Mouse (Mus musculus): ENCODE measurements around the gene Ppp1r13l.

Ppp1r13l gene

DNA sequence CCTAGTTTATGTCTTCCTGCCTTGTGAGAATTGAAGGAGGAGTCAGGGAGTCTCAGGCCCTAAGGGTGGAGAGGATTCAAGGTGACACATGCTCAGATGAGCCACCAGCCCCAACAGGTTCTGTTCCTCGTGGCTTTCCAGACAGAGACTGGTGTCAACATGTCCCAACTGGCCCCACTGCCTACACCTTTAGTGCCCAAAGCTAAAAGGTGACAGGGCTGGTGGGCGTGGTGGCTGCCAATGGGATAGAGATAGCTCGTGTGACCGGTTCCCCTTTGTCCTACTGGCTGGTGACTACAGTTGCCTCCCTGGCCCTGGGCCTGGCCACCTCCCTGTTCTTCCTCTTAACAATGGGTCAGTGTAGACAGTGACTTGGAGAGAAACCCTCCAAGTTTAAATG, 5.8 kb downstream of the Ppp1r13l start:
- DNase-seq (ENCODE audit: low spot score) = peak; percentile 85

DNA sequence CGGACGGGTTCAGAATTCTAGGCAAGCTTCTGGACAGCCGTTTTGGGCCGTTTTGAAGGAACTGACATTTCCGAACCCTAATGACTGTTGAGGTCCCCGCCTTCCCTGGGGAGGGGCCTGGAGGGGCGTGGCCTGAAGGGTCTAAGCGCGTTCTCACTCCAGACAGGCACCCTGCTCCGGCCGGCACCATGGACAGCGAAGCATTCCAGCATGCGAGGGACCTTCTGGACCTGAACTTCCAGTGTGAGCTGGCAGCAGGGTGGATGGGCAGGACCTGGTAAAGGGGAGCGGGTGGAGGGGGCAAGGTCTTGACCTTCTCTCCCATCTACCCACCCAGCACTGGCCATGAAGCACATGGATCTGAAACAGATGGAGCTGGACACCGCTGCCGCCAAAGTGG, 8.8 kb downstream of the Ppp1r13l start:
- DNase-seq (ENCODE audit: low spot score) = peak; percentile 44

DNA sequence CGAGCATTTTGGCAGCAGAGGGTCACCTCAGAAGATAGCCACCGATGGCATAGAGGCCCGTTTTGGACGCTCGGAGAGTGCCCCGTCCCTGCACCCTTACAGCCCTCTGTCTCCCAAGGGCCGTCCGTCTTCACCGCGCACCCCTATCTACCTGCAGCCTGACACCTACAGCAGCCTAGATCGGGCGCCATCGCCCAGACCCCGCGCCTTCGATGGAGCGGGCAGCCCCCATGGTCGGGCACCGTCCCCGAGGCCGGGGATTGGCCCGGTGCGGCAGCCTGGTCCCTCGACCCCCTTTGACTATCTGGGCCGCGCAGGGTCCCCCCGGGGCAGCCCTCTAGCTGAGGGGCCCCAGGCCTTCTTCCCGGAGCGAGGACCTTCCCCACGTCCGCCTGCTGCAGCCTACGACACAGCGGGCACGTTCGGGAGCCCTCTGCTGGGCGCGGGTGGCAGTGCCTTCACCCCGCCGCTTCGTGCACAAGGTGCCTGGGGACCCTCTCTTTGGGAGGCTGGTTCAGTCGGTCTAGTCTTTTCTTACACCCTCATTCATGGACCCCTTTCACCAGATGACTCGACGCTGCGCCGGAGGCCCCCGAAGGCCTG, 10.4 kb downstream of the Ppp1r13l start:
- DNase-seq (ENCODE audit: low spot score) = peak; percentile 45

DNA sequence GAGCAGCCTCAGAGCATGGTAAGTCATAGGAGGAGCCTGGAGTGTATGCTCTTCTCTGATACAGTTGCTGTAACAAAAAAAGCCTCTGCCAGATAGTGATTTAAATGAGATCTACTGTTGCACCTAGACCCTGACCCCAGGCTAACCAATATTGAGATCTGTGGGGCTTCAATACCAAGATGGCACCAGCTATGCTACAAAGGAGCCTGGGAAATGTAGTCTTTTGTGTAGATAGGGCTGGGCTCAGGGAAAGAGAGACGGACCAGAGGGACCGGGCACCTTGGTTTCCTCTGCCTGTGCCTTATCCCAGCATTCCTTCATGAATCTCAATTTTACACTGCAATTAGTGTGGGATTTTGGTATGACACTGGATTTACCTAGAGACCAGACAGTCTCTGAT, 13.8 kb downstream of the Ppp1r13l start:
- no peak for DNase-seq (ENCODE audit: low spot score)

DNA sequence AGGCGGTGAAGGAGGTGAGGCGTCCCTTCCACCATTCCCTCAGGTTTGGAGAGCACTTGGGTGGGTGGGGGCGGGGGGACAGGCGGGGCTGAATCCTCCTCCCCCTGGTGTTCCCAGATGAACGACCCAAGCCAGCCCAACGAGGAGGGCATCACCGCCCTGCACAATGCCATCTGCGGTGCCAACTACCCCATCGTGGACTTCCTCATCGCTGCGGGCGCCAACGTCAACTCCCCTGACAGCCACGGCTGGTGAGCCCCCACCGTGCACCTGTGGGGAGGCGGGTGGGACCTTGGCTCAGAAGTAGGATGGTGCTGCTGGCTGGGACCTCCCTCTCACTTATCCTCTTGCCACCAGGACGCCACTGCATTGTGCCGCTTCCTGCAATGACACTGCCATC, 15.8 kb downstream of the Ppp1r13l start:
- DNase-seq (ENCODE audit: low spot score) = no peak

DNA sequence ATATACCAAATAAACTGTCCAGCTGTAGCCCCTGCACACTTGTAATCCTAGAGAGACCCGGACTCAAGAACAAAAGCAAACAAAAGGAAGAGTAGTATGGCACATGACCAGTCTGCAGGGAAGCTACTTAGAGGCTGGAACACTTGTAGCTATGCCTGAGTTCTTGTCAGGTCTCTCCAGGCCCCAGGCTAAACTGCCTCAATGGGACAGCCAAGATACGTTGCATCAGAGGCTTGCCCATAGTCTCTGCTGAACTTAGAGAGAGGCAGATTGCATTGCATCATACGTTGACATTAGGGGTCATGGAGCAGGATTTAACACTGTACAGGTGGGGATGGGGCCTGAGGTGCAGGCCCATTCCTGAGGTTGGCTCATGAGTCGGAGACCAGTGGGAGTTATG, 16.5 kb downstream of the Ppp1r13l start:
- no peak for DNase-seq (ENCODE audit: low spot score)

DNA sequence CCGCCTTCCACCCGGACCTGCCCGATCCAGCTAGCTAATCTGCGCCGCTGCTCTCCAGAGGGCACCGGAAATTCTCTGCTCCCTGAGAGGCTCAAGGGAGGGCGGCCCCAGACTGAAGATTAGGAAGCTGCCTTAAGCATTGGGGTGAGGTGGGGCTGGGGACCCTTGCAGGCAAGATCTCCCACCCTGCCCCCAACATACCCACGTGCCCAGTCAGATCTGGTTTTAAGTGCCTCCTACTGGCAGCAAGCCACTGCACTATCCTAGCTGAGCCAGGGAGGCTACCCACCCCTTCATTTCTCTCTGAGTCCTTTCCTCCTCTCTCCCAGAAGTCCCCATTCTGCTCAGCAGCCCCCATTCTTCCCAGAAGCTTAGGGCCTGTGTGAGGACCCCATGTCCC, 18.5 kb downstream of the Ppp1r13l start:
- DNase-seq (ENCODE audit: low spot score) = no peak

DNA sequence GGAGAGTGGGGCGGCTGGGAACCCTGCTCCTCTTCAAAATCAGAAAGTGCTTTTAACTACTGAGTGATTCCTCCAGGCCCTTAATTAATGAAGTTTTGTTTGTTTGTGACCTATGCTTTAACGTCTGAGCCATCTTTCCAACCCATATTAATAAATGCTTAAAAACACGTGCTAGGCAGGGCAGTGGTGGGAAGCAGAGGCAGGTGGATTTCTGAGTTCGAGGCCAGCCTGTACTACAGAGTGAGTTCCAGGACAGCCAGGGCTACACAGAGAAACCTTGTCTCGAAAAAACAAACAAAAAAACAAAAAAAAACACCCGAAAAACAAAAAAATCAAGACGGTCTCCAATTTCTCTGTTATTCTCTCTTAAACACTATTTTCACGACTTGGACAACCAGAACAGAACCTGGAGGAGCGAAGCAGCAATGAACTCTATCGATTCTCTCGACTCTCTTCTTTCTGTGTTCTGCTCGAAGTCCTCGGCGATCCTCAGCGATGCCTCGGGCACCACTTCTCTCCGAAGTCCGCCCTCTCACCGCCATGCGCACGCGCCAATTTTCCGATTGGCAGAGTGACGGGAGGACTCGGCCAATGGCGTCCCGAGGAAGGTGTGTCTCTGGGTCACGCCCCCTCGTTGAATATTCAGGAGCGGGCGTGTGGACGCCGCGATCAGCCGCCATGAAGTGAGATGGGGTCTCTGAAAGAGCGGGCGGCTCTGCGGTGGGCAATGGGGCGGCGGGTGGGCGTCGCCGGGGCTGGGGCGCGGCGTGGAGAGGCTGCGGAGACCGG, 22.0 kb downstream of the Ppp1r13l start, which contains the start of gene Ercc2:
Ercc2 (plus strand) TSS at position 634 of the 789 bp plus-strand sequence.
- DNase-seq (ENCODE audit: low spot score) = peak; percentile 99

DNA sequence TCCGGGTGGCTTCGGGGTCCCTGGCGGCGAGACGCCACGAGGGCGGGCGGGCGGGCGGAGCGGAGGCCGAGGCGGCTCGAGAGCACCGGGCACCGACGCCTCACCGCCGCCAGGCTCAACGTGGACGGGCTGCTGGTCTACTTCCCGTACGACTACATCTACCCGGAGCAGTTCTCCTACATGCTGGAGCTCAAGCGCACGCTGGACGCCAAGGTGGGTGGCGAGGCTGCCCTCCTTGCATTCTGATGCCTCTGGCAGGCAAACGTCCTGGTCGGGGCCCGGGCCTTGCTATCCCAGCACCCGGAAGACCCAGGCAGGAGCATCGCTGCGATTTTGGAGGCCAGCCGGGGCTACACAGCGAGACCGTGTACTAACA, 22.6 kb downstream of the Ppp1r13l start:
- DNase-seq (ENCODE audit: low spot score) = peak; percentile 27

DNA sequence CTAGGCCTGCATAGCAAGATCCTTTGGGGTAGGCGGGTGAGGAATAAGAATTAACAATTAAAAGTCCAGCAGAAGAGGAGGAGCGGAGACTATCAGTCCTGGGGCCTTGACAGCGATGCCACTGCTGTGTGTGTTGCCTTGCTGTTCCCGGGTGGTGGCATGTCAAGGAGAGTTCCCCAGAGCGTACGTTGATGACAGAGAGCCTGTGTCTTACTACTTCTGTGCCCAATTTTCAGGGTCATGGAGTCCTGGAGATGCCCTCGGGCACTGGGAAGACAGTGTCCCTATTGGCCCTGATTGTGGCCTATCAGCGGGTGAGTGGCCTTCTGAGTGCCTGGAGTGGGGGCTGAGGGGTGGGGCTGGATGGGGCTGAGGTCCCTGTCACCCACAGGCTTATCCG, 24.2 kb downstream of the Ppp1r13l start:
- DNase-seq (ENCODE audit: low spot score) = no peak

DNA sequence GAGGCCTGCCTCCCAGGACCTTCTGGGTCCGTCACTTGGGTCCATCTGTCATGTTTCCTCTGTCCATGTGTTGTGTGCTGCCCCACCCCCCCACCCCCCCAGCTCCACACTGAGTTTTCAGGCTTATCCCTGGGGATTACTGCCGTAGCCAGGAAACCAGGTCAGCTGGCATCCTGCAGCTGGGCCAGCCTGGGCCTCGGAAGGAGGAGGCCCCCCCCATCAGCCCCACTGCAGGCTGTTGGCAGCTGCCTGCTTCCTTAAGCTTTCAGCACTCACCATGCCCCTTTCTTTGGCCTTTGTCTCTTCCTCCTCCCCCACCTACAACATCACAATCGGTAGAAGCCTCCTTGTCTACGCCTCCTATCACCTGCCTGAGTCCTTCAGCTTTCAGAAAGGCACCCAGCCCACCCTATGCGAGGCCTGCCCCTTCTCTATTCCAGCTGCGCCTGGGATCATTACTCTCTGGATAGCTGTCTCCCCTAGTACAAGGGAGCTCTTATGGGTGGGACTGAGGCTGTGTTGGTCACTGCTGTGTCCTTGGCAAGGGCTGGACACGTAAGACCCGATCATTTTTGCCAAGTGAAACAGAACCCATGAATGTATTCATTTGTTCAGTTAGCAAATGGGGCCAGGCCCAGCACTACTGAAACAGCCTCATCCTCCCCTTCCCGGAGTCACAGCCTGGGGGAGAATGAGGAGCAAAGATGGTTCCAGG, 29.3 kb downstream of the Ppp1r13l start:
- DNase-seq (ENCODE audit: low spot score) = no peak

DNA sequence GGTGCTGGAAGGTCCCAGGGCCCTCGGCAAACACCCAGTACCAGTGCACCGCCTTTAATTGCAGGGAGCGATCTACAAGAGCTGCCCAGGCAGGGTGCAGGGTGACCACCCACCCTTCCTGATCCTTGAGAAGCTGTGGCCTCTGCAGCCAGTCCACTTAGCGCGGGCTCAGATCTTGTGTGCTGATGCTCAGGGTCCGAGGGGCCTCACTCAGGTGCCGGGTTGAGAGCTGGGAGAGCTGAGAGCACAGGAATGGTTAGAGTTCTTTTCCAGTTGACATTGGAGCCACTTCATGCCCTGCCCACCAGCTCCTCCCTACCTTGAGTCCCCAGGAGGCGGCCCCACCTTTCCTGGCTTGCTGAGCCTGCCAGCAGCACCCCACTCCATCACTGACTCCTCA, 34.9 kb downstream of the Ppp1r13l start:
- no peak for DNase-seq (ENCODE audit: low spot score)

DNA sequence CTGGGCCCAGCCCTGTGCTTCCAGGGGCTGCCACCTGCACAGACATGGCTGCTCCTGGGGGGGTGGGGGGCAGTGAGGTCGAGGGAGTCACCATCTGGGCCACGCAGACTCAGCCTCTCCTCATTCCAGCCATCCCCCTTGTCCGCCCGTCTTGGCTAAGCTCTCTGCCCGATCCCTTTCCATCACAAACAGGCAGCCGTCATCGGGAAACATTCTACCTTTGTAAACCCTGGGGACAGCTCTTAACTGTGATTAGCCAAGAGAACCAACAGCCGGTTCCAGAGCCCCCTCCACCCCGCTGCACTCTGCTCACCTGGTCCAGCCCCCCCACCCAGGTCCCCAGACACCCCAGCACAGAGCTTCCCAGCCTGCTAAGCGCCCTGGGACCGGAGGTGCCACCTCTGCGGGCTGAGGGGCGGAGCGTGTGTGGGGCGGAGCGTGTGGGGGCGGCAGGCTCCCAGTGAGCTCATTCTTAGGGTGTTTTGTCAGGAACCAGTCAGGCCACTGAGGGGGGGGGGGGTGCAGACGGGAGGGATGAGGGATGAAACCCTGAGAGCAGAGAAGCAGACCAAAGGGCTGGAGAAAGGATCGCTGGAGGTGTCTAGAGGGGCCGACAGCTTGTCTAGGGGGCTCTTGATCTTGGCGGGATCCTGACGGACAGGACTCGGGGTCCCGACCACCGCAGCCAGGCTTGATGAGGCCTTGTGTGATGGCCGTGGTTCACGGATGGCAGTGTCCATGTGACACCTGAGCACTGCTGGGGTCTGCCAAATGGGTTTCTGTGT, 40.1 kb downstream of the Ppp1r13l start:
- DNase-seq (ENCODE audit: low spot score) = peak; percentile 77

DNA sequence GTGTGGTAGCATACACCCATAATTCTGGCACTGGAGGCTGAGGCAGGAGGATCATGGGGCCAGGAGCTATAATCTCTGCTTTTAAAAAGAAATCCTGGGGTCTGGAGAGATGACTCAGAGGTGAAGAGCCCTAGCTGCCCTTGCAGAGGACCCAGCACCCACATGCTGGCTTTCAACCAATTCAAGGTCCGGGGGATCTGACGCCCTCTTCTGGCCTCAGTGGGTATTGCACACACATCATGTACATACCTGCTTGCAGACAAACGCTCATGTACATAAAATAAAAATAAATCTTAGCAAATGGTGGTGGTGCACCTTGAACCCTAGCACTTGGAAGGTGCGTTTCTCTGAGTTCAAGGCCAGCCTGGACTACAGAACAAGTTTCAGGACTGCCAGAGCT, 41.4 kb downstream of the Ppp1r13l start:
- no peak for DNase-seq (ENCODE audit: low spot score)

DNA sequence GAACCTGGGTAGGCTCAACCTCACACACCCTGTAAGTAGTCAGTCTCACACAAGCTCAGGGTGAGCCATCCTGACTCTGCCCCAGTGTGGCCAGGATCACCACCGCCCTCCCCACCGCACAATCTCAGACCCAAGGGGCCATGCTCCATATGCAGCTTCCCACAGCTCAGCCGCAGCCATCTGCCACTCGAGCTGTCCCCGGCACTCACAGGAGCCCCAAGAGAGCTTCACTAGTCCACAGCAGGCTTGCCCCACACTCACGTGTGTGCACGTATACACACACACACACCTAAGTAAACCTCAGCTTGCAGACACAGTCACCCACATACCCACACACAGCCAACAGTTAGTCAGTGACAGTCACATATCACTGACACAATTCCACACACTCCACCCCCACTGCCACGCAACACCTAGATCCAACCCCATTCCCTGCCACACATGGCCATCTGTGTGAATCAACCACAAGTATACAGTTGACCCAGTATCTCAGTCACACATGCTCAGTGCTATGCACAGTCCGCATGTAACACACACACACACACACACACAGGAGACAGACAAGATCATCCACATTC, 43.1 kb downstream of the Ppp1r13l start:
- no peak for DNase-seq (ENCODE audit: low spot score)

DNA sequence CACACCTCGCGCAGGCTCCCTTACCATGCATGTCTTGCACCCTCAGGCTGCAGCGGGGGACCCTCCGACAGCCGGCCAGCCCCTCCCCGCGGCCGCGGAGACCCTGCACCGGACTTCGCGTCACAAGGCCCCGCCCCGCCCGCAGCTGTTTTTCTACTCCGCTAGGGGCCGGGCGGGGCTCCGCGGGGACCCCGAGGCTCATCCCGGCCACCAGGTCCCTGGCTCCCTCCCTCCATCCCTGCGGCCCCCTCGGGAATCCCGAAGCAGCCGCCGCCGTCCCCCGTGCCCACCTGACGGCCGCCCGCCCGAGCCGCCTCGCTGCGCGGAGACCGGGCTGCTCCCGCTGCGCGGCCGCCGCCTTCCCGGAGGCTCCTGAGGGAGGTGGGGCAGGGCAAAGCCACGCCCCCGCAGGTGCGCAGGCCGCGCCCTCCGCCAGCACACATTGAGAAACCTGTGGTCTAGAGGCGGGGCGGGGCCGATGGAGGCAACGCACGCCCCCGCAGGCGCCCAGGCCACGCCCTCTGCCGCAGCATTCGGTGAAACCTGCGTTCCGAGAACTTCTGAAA, 44.3 kb downstream of the Ppp1r13l start, which contains the start of gene Klc3:
Klc3 (minus strand) TSS at position 374 of the 566 bp plus-strand sequence.
- peak; percentile 87 for DNase-seq (ENCODE audit: low spot score)

DNA sequence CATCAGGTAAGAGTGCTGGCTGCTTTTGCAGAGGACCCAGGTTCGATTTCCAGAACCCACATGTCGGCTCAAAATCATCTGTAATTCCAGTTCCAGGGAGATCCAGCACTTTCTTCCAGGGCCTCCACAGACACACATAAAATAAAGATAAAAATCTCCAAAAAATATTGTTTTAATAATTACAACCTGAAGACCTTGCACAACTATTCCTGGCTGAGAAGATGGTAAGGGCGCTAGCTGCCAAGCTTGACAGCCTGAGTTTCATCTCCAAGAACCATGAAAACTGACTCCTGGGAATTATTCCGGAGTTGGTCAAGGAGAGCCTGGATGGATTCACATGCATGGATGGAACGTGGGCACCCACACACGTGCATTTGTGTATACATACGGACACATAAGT, 44.9 kb downstream of the Ppp1r13l start, which contains the start of gene Ckm:
Ckm (plus strand) TSS at position 301 of the 400 bp plus-strand sequence.
- DNase-seq (ENCODE audit: low spot score) = no peak

DNA sequence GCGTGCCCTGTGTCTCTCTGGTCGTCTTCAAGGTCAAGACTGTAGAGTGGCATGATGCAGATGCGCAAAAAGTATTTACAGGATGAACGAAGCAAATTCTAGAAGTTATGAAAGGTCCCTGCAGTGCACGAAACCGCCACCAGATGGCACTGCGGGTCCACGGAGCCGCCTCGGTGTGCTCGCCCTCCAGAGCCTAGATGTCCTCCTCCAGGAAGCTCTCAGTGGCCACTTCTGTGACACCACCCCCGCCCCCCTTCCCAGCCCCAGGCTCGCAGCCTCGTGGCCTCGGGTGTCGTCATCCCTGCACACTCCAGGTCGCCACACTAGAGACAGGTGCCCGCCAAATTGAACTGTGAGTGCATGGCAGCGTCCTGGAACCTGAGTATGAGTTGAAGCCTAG, 45.9 kb downstream of the Ppp1r13l start:
- peak; percentile 83 for DNase-seq (ENCODE audit: low spot score)

DNA sequence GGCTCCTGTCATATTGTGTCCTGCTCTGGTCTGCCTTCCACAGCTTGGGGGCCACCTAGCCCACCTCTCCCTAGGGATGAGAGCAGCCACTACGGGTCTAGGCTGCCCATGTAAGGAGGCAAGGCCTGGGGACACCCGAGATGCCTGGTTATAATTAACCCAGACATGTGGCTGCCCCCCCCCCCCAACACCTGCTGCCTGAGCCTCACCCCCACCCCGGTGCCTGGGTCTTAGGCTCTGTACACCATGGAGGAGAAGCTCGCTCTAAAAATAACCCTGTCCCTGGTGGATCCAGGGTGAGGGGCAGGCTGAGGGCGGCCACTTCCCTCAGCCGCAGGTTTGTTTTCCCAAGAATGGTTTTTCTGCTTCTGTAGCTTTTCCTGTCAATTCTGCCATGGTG, 50.2 kb downstream of the Ppp1r13l start:
- DNase-seq (ENCODE audit: low spot score) = no peak

DNA sequence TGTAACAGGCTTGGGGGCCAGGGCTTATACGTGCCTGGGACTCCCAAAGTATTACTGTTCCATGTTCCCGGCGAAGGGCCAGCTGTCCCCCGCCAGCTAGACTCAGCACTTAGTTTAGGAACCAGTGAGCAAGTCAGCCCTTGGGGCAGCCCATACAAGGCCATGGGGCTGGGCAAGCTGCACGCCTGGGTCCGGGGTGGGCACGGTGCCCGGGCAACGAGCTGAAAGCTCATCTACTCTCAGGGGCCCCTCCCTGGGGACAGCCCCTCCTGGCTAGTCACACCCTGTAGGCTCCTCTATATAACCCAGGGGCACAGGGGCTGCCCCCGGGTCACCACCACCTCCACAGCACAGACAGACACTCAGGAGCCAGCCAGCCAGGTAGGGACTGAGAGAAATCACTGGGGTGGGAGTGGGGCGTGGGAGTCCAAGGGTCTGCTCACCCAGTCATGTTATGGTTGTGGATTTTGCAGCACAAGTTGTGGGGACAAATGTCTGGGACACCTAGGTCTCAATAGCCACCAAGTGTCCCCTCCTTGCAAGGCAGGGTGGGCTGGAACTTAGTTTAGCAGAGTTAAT, 51.3 kb downstream of the Ppp1r13l start:
- peak; percentile 59 for DNase-seq (ENCODE audit: low spot score)

DNA sequence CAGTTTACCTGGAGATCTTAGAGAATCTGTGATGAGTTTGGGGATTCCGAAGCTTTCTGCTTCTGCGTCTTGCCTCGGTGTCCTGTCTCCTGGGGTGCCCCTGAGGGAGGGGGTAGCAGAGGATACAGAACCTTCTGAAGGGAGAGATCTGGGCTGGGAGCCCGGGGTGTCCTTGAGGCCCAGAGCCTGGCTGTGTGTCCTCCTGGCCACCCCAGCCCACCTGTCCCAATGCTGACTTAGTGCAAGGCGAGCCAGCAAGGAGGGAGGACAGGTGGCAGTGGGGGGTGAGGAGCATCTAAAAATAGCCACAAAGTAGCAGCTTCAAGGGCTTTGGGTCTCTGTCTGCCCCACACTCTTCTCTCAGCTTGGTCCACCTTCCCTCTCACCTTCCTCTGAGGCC, 52.2 kb downstream of the Ppp1r13l start:
- no peak for DNase-seq (ENCODE audit: low spot score)
